Mouse (Mus musculus): ENCODE data around the gene Gpr162. TPM values are rescaled to one million over a fixed set of nuclear protein-coding genes. Genes with fewer than 3 reads are reported as not detected.
"Not testable (repeated sequence)": the region's sequence is repeated elsewhere in the genome, so short reads cannot be mapped to it uniquely, and the experiment has no call there.

Gene Gpr162
- polyA plus RNA-seq, 1 experiment from 2014 or later: 2.9 TPM

DNA sequence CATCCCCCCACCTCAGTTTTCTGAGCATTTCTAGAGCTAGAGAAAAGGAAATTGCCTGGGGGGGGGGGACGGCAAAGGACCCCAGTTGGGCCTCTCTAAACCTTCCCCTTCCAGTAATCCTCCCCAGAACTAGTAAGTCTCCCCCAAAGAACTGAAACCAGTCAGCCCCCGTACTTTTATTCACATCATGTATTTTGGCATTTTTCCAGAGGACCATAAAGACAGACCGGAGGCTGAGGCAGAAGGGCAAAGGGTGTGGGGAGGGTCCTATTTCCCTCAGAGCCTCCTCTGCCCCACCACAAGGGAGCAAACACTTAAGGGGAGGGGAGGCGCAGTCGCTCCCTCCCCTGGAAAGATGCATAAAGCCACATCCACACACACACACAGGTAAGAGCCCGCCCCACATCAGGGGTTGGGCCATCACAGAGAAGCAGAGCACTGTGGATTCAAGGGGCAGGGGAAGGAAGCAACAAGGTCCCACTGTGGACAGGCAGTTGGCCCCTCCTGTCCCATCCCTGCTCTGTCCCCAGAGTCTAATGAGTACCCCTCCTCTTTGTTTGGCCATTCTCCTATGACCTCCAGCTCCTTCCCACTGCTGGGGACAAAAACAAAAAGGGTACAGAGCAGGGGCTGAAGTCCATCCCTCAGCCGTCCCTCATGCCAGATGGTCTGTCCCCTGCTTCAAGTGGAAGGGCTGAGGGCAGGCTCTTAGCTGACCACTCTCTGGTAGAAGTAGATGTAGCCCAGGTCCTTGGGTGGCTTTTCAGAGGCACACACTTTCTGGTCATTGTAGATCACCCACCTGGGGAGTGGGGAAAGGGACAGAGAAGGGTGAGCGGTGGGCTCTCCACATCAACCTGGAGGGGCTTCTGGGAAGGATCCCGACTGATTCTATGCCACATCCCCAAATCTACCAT is 48.7 kb downstream of the Gpr162 start:
- H3K27me3 ChIP-seq: no peaks in the 10 kb centered on the region
- no peak for ATAC-seq (ENCODE audit: insufficient number of reproducible peaks, low FRiP score, low TSS enrichment, low read depth)
- H3K4me3 ChIP-seq: no peak overlapping the region
- no peaks in the 10 kb centered on the region for H3K9me3 ChIP-seq
- H3K4me2 ChIP-seq: no peak overlapping the region; the same call in 1 of the 2 replicates
- H3K36me3 ChIP-seq: peaks cover 76% of the 10 kb centered on the region
- H3K4me1 ChIP-seq: peaks cover 35% of the 10 kb centered on the region
- H3K27ac ChIP-seq: peak overlapping the region; percentile 96; the same call in 1 of the 2 replicates
- H3K9ac ChIP-seq: no peak overlapping the region
- WGBS: 66% methylated on average over 9 of the region's 9 CpGs

DNA sequence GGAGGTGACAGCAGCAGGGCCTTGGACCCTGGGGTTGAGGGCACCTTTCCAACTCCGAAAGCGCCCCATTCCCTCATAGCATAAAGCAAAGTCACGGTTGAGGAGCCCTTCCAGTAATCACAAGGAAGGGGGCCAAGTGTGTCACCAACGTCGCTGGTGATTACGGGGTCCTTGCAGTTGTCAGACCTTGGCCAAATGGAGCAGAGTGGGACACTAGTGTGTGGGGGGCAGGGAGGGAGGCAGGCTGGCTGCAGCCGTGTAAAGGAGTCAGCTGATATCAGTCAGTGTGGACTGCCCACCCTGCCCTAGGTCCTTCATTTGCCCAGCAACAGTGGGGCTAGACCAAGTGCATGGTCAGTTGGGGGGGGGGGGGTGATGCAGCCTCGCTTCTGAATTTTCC is 49.3 kb downstream of the Gpr162 start:
- Histone ChIP-seq H3K4me2 (peak overlapping the region; percentile 72), H3K36me3 (peaks cover 71% of the 10 kb centered on the region), H3K27ac (peak overlapping the region; percentile 96), H3K4me1 (peaks cover 42% of the 10 kb centered on the region), H3K4me3 (peak overlapping the region; percentile 70), H3K27me3 (no peaks in the 10 kb centered on the region), H3K9me3 (no peaks in the 10 kb centered on the region), H3K9ac (no peak overlapping the region)
- peak; percentile 16; the same call in 1 of the 2 replicates for ATAC-seq (ENCODE audit: insufficient number of reproducible peaks, low FRiP score, low TSS enrichment, low read depth)
- WGBS: 33% methylated on average over 8 of the region's 8 CpGs

DNA sequence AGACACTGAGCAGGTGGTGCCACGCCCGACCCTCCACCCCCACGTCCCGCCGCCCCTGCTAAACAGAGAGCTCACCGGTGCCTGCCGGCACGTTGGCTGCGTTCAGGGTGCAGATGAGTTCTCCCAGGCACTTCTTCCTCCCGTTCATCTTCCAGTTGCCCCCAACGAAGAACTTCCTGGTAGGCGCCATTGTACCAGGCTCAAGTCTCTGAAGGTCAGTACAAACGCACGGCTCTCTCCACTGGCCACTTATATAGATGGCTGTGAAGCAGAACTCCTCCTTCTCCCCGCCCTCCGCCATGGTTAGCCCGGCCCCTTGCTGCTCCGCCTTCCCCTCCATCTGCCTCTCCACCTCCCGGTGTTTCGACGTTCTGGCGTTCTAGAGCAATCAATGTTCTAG is 49.9 kb downstream of the Gpr162 start, which contains the start of gene Tpi1:
TSS of gene Tpi1 (minus strand) at position 364 of the 400 bp plus-strand sequence.
- Histone ChIP-seq H3K36me3 (peaks cover 65% of the 10 kb centered on the region), H3K9me3 (no peaks in the 10 kb centered on the region), H3K4me2 (peak within 1 kb of the TSS; percentile 72)

DNA sequence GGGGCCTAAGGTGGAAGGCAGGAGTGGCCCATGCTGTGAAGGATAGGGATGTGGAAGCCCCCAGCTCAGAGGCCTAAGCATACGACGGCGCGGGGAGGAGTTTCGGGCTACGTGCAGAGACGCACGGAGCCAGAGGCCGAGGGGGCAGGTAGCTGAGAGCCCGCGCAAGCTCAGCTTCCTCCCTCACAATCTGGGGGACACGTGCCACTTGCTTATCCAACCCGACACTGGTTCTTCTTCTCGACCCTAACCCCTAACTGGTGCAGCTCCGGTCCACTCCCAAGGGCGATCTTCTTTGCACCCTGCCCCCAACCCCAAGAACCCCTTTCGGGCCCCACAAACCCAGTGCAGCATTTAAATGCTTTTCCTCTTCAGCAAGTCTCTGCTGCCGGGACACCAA is 50.3 kb downstream of the Gpr162 start:
- H3K36me3 ChIP-seq: peaks cover 61% of the 10 kb centered on the region
- WGBS: under 1% methylated on average over 18 of the region's 18 CpGs
- no peaks in the 10 kb centered on the region for H3K9me3 ChIP-seq
- peaks cover 49% of the 10 kb centered on the region for H3K4me1 ChIP-seq
- peak overlapping the region; percentile 70 for H3K4me3 ChIP-seq
- no peaks in the 10 kb centered on the region for H3K27me3 ChIP-seq
- peak overlapping the region; percentile 96 for H3K27ac ChIP-seq
- H3K9ac ChIP-seq: peak overlapping the region; percentile 76
- H3K4me2 ChIP-seq: peak overlapping the region; percentile 72
- peak; percentile 53; the same call in 1 of the 2 replicates for ATAC-seq (ENCODE audit: insufficient number of reproducible peaks, low FRiP score, low TSS enrichment, low read depth)

More for the DNA sequence above, 49.9 kb downstream of the Gpr162 start, which contains the start of gene Tpi1:
- H3K9ac ChIP-seq: peak within 1 kb of the TSS; percentile 76
- H3K27ac ChIP-seq: peak within 1 kb of the TSS; percentile 96
- under 1% methylated on average over 22 of the region's 22 CpGs for WGBS
- no peaks in the 10 kb centered on the region for H3K27me3 ChIP-seq
- H3K4me1 ChIP-seq: peaks cover 47% of the 10 kb centered on the region
- peak within 1 kb of the TSS; percentile 70 for H3K4me3 ChIP-seq
- ATAC-seq (ENCODE audit: insufficient number of reproducible peaks, low FRiP score, low TSS enrichment, low read depth): peak; percentile 78

DNA sequence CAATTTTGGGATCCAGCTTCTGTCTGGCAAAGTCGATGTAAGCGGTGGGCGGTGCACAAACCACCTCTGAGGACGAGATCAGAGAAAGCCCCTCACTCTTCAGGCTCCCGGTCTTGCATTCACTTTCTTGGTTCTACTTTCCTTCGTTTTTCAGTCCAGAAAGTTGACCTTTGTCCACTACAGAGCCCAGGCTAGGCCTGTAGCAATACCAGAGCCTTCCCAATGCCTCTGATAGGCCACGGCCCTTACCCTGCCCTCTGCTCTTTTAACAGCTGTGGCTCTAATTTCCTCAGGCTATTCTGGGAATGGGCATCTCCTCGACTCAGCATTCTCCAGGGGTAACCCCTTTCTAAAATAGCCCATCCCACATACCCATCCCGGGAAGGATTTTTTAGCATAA is 50.9 kb downstream of the Gpr162 start:
- Histone ChIP-seq H3K9me3 (no peaks in the 10 kb centered on the region), H3K27me3 (no peaks in the 10 kb centered on the region), H3K36me3 (peaks cover 55% of the 10 kb centered on the region), H3K4me1 (peaks cover 53% of the 10 kb centered on the region), H3K4me2 (peak overlapping the region; percentile 72), H3K9ac (peak overlapping the region; percentile 76), H3K27ac (peak overlapping the region; percentile 96), H3K4me3 (peak overlapping the region; percentile 70)
- no peak for ATAC-seq (ENCODE audit: insufficient number of reproducible peaks, low FRiP score, low TSS enrichment, low read depth)
- 12% methylated on average over 9 of the region's 9 CpGs for WGBS

DNA sequence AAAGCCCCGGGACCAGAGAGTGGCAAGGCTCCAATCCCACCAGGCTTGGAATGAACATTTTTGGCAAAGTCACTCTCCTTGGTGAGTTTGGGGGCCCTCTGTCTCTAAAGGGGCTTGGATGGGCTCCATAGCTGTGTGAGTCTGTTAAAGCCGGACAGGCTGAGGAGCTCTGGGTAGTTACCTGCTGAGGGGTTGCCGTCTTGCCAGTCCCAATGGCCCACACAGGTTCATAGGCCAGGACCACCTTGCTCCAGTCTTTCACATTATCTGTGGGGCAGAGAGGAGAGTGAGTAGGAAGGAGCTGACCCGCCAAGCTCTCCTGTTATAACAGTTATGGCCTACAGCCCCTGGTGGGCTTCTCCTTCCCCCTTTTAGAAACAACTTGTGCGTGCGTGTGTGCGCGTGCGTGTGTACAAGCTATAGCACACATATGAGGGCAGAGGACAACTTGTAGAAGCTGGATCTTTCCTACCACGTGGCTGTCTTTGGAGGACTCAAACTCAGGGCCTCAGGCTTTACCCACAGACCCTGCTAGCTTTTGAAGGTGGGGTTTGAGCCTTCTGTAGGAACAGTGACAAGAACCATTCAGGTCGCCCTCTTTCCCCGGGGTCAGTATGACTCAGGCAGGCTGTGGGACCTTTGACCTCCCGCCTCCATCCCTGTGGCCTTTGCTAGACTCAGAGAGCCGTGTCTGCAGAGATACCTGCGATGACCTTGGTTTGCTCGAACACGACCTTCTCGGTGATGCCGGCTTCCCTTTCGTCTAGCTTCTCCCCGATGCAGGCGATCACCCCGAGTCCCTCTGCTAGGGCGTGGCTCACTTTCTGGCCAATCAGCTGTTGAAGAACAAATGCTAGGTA is 51.9 kb downstream of the Gpr162 start:
- peak overlapping the region; percentile 72 for H3K4me2 ChIP-seq
- no peaks in the 10 kb centered on the region for H3K9me3 ChIP-seq
- peak overlapping the region; percentile 96 for H3K27ac ChIP-seq
- WGBS: 76% methylated on average over 24 of the region's 24 CpGs
- H3K9ac ChIP-seq: no peak overlapping the region
- peaks cover 45% of the 10 kb centered on the region for H3K36me3 ChIP-seq
- no peaks in the 10 kb centered on the region for H3K27me3 ChIP-seq
- no peak for ATAC-seq (ENCODE audit: insufficient number of reproducible peaks, low FRiP score, low TSS enrichment, low read depth)
- H3K4me1 ChIP-seq: peaks cover 53% of the 10 kb centered on the region
- H3K4me3 ChIP-seq: peak overlapping the region; percentile 70

DNA sequence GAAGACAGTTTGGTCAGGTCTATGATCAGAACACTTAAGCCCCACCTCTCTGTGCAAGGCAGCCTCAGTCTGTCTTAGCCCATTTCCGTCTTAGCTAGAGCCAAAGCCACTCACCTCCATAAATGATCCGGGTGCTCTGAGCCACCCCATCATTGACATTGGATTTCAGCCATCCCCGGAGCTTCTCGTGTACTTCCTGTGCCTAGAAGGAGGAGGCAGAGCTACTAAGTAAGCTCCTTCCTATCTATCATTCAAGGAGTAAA is 52.4 kb downstream of the Gpr162 start:
- Histone ChIP-seq H3K9me3 (no peaks in the 10 kb centered on the region), H3K27me3 (no peaks in the 10 kb centered on the region), H3K4me3 (no peak overlapping the region), H3K4me2 (no peak overlapping the region), H3K9ac (no peak overlapping the region), H3K27ac (peak overlapping the region; percentile 96; the same call in 1 of the 2 replicates), H3K36me3 (peaks cover 39% of the 10 kb centered on the region), H3K4me1 (peaks cover 57% of the 10 kb centered on the region)
- no peak for ATAC-seq (ENCODE audit: insufficient number of reproducible peaks, low FRiP score, low TSS enrichment, low read depth)
- 68% methylated on average over 4 of the region's 4 CpGs for WGBS

DNA sequence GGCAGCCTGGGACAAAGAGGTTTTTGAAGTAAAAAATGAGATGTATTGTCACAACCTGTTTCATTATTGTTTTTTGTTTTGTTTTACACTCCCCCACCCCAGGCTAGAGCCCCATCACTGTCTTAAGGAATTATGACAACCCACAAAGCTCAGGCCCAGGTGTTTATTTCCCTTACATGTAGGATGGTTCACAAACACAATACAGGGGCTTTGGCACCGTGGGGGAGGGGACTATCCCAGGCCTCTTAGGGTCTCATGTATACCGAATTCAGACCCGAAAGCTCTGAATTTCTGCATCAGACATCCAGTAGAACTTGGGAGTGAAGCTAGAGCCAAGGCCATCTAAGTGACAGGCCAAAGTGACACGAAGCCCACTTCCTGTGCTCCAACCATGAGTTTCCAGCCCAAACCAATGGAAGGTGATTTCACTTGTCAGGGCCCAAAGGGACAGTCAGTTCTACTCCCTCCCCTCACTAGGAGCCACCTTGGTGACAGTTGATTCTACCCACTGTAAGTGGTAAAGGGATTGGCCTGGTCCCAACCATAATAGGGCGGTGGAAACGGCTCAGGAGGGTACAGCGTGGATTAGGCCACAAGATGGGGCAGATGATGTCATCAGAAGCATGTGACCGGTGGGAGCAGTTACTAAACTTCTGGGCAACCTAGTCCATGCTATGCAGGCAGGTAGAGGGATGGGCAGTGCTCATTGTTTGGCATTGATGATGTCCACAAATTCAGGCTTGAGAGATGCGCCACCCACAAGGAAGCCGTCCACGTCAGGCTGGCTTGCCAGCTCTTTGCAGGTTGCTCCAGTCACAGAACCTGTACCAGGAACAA is 53.0 kb downstream of the Gpr162 start:
- Histone ChIP-seq H3K4me1 (peaks cover 62% of the 10 kb centered on the region), H3K4me3 (peak overlapping the region; percentile 61; the same call in 1 of the 2 replicates), H3K36me3 (peaks cover 34% of the 10 kb centered on the region)
- not testable (repeated sequence) for H3K27me3 ChIP-seq; H3K9ac ChIP-seq; H3K4me2 ChIP-seq; ATAC-seq (ENCODE audit: insufficient number of reproducible peaks, low FRiP score, low TSS enrichment, low read depth); H3K9me3 ChIP-seq; H3K27ac ChIP-seq
- WGBS: 78% methylated on average over 11 of the region's 11 CpGs

DNA sequence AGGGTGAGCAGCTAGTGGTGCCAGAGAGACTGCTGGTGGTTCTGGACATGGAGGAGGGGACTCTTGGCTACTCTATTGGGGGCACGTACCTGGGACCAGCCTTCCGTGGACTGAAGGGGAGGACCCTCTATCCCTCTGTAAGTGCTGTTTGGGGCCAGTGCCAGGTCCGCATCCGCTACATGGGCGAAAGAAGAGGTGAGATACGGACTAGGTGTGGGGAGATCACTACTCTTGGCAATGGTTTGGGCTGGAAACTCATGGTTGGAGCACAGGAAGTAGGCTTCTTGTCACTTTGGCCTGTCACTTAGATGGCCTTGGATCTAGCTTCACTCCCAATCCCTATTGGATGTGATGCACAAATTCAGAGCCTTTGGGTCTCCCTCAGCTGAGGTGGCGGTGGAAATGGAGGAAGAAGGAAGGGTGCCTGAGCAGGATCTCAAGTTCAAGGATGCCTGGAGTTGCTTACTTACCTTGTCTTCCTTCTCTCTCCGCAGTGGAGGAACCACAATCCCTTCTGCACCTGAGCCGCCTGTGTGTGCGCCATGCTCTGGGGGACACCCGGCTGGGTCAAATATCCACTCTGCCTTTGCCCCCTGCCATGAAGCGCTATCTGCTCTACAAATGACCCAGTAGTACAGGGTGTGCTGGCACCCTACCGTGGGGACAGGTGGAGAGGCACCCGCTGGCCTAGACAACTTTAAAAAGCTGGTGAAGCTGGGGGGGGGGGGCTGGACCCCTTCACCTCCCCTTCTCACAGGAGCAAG is 53.8 kb downstream of the Gpr162 start:
- Histone ChIP-seq H3K9me3 (no peaks in the 10 kb centered on the region), H3K36me3 (peaks cover 28% of the 10 kb centered on the region), H3K4me3 (peak overlapping the region; percentile 61), H3K4me1 (peaks cover 63% of the 10 kb centered on the region), H3K27ac (peak overlapping the region; percentile 94), H3K9ac (peak overlapping the region; percentile 58; the same call in 1 of the 2 replicates), H3K27me3 (no peaks in the 10 kb centered on the region), H3K4me2 (peak overlapping the region; percentile 95)
- ATAC-seq (ENCODE audit: insufficient number of reproducible peaks, low FRiP score, low TSS enrichment, low read depth): no peak
- WGBS: 49% methylated on average over 14 of the region's 14 CpGs

DNA sequence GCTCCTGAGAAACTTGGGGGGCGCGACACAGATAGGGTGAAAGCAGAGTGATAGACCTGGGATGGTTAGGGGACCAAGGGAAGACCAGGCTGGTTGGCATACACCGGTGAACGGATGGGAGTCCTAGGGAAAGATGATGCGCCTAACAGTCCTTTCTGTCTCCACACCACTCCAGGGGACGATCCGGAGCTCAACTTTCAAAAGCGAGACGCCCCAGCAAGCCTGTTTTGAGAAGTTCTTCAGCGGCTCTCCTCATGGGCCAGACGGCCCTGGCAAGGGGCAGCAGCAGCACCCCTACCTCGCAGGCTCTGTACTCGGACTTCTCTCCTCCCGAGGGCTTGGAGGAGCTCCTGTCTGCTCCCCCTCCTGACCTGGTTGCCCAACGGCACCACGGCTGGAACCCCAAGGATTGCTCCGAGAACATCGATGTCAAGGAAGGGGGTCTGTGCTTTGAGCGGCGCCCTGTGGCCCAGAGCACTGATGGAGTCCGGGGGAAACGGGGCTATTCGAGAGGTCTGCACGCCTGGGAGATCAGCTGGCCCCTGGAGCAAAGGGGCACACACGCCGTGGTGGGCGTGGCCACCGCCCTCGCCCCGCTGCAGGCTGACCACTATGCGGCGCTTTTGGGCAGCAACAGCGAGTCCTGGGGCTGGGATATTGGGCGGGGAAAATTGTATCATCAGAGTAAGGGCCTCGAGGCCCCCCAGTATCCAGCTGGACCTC is 54.6 kb downstream of the Gpr162 start:
- peak overlapping the region; percentile 61 for H3K4me3 ChIP-seq
- peaks cover 57% of the 10 kb centered on the region for H3K4me1 ChIP-seq
- no peaks in the 10 kb centered on the region for H3K9me3 ChIP-seq
- H3K36me3 ChIP-seq: peaks cover 26% of the 10 kb centered on the region
- peak overlapping the region; percentile 95 for H3K4me2 ChIP-seq
- WGBS: under 1% methylated on average over 35 of the region's 35 CpGs
- ATAC-seq (ENCODE audit: insufficient number of reproducible peaks, low FRiP score, low TSS enrichment, low read depth): peak; percentile 1; the same call in 1 of the 2 replicates
- H3K27ac ChIP-seq: peak overlapping the region; percentile 94
- no peaks in the 10 kb centered on the region for H3K27me3 ChIP-seq
- H3K9ac ChIP-seq: peak overlapping the region; percentile 58
